27 mouse cellular contexts compared by ENCODE assay signal in genomic region chr7:140192851-140193250, GRCm38 (mm10). TPM values are rescaled to one million over a fixed set of nuclear protein-coding genes. Genes with fewer than 3 reads are reported as not detected.
A peak's percentile ranks its signal among the peaks of the same experiment; 100 is the strongest.
DNase-seq lines count a peak whose midpoint lies in the region; ATAC-seq and TF ChIP-seq lines count a peak whose summit lies in the region.
"Had no signal": no experiment of that assay in that cellular context is flagged by ENCODE, and none has a peak within 500 bp of the region (broad histone marks: within the 10 kb centered on the region; RNA-seq: fewer than 3 reads in every experiment).

No protein-coding gene starts in this region.

- intact Hi-C loops in gastrocnemius, postnatal 36 days (cut with DNase I), result no loop called here

- no peak for ATAC-seq in stomach, postnatal 0 days (ENCODE audit: low FRiP score, low TSS enrichment)
- ATAC-seq: activated CD4-positive, CD25-positive, alpha-beta regulatory T cell, adult 4 months; forebrain, embryonic 16.5 days; Patski had no signal

- peak; percentile 43 for DNase-seq in heart, embryonic 10.5 days (ENCODE audit: low spot score)
- DNase-seq in heart, adult 8-10 months (ENCODE audit: low spot score), result no peak
- DNase-seq in spleen, adult 2 months (ENCODE audit: low read depth in 1 of 2, low spot score in 2 of 2), result no peak
- DNase-seq in spleen, postnatal 36 days (ENCODE audit: low spot score in 2 of 2), result no peak
- peak; percentile 41 for DNase-seq in induced T-regulatory cell, adult 2 months (ENCODE audit: low read depth)
- DNase-seq in thymus, postnatal 14 days, result peak; percentile 18
- DNase-seq in gastrocnemius, postnatal 36 days, result no peak
- no peak for DNase-seq in stomach, postnatal 0 days (ENCODE audit: low spot score)
- DNase-seq: adrenal gland, postnatal 14 days; cerebellum, adult 18-20 months; cerebellum, adult 9-11 months; cerebellum, postnatal 36 days; gastrocnemius, postnatal 10 days; heart, postnatal 10 days had no signal

- no peak overlapping the region for H3K9ac ChIP-seq in stomach, postnatal 0 days (ENCODE audit: low read length)
- H3K9ac ChIP-seq: embryonic facial prominence, embryonic 13.5 days; forebrain, embryonic 12.5 days; heart, embryonic 12.5 days; hindbrain, embryonic 14.5 days had no signal

- 78% methylated on average over 2 of the region's 2 CpGs for WGBS in heart, embryonic 10.5 days
- 54% methylated on average over 2 of the region's 2 CpGs for WGBS in spleen, adult 2 months
- WGBS in stomach, postnatal 0 days, result 71% methylated on average over 2 of the region's 2 CpGs

- no peak overlapping the region for H3K27ac ChIP-seq in heart, embryonic 10.5 days
- H3K27ac ChIP-seq in spleen, adult 2 months (ENCODE audit: insufficient read depth, low read length), result peak overlapping the region; percentile 33
- H3K27ac ChIP-seq in stomach, postnatal 0 days (replicated peaks), result no peak overlapping the region
- H3K27ac ChIP-seq: embryonic facial prominence, embryonic 13.5 days; forebrain, embryonic 12.5 days; hindbrain, embryonic 10.5 days; hindbrain, embryonic 14.5 days had no signal

- no peak overlapping the region for H3K4me3 ChIP-seq in heart, embryonic 10.5 days
- no peak overlapping the region for H3K4me3 ChIP-seq in spleen, adult 2 months (ENCODE audit: extremely low read depth, insufficient read depth, insufficient read length)
- H3K4me3 ChIP-seq in stomach, postnatal 0 days (ENCODE audit: low read depth, low read length), result no peak overlapping the region
- H3K4me3 ChIP-seq: embryonic facial prominence, embryonic 13.5 days; forebrain, embryonic 12.5 days; heart, embryonic 12.5 days; hindbrain, embryonic 10.5 days had no signal

- H3K27me3 ChIP-seq in heart, embryonic 10.5 days (ENCODE audit: insufficient read depth, poor library complexity, severe bottlenecking), result no peaks in the 10 kb centered on the region
- no peaks in the 10 kb centered on the region for H3K27me3 ChIP-seq in spleen, adult 2 months (ENCODE audit: control insufficient read depth, insufficient read depth, low read length)
- H3K27me3 ChIP-seq in stomach, postnatal 0 days (ENCODE audit: control insufficient read depth, insufficient read depth, low read length), result no peaks in the 10 kb centered on the region
- H3K27me3 ChIP-seq: embryonic facial prominence, embryonic 13.5 days; forebrain, embryonic 12.5 days; heart, embryonic 12.5 days had no signal

- TF ChIP-seq POLR2A in spleen, adult 2 months (IDR thresholded peaks at IDR 0.05; ENCODE audit: low read depth, low read length), result no peak

- TF ChIP-seq EP300 in stomach, postnatal 0 days (optimal IDR thresholded peaks at IDR 0.05), result no peak

- no peak overlapping the region for H3K4me2 ChIP-seq in stomach, postnatal 0 days (replicated peaks; ENCODE audit: low read depth)
- H3K4me2 ChIP-seq: embryonic facial prominence, embryonic 13.5 days; forebrain, embryonic 12.5 days; heart, embryonic 12.5 days; hindbrain, embryonic 14.5 days had no signal

- H3K9me3 ChIP-seq in heart, embryonic 10.5 days, result no peaks in the 10 kb centered on the region
- no peaks in the 10 kb centered on the region for H3K9me3 ChIP-seq in stomach, postnatal 0 days (ENCODE audit: control insufficient read depth, low read length)
- H3K9me3 ChIP-seq: embryonic facial prominence, embryonic 13.5 days; forebrain, embryonic 12.5 days; heart, embryonic 12.5 days; hindbrain, embryonic 10.5 days had no signal

- H3K36me3 ChIP-seq in heart, embryonic 10.5 days, result no peaks in the 10 kb centered on the region
- no peaks in the 10 kb centered on the region for H3K36me3 ChIP-seq in spleen, adult 2 months (ENCODE audit: control insufficient read depth, insufficient read depth, low read length)
- no peaks in the 10 kb centered on the region for H3K36me3 ChIP-seq in stomach, postnatal 0 days (ENCODE audit: control insufficient read depth, insufficient read depth, low read length)
- H3K36me3 ChIP-seq: embryonic facial prominence, embryonic 13.5 days; forebrain, embryonic 12.5 days; heart, embryonic 12.5 days; hindbrain, embryonic 10.5 days had no signal

- TF ChIP-seq CTCF in spleen, adult 2 months (IDR thresholded peaks at IDR 0.05; ENCODE audit: extremely low read depth, insufficient read depth, insufficient read length, insufficient replicate concordance), result no peak
- TF ChIP-seq CTCF in stomach, postnatal 0 days (IDR thresholded peaks at IDR 0.05; ENCODE audit: low read depth), result no peak

- H3K4me1 ChIP-seq in heart, embryonic 10.5 days, result no peaks in the 10 kb centered on the region
- no peaks in the 10 kb centered on the region for H3K4me1 ChIP-seq in spleen, adult 2 months (ENCODE audit: control insufficient read depth, insufficient read depth, insufficient read length)
- no peaks in the 10 kb centered on the region for H3K4me1 ChIP-seq in stomach, postnatal 0 days (replicated peaks; ENCODE audit: control insufficient read depth, insufficient read depth)
- H3K4me1 ChIP-seq: embryonic facial prominence, embryonic 13.5 days; forebrain, embryonic 12.5 days; heart, embryonic 12.5 days; hindbrain, embryonic 10.5 days had no signal

RNA-seq across cellular contexts. Expression of gene Olfr524, which starts 12.9 kb away (rescaled TPM):
- polyA plus RNA-seq in heart, embryonic 10.5 days (2016; fragmentation: Nextera tagmentation; extraction: Ambion mirVana), result not detected in 2 replicates
- not detected for total RNA-seq in heart, adult 8-10 months (2022)
- polyA plus RNA-seq in spleen, adult 2 months (2012; rRNA removed), result 0.01 and 0.07 TPM in 2 replicates
- total RNA-seq in gastrocnemius, postnatal 36 days (2021), result not detected
- polyA plus RNA-seq in stomach, postnatal 0 days (2015; fragmentation: Nextera tagmentation; extraction: Ambion mirVana), result not detected in 2 replicates
- total RNA-seq: adrenal gland, adult 18-20 months; adrenal gland, postnatal 14 days; CH12.LX; gastrocnemius, postnatal 10 days; granulocyte monocyte progenitor cell, adult 5-6 weeks; heart, postnatal 10 days had no signal
- polyA plus RNA-seq: C2C12; embryonic facial prominence, embryonic 13.5 days; forebrain, embryonic 12.5 days; forebrain, embryonic 16.5 days; frontal cortex, adult 2 months; heart, embryonic 12.5 days; hindbrain, embryonic 10.5 days; hindbrain, embryonic 14.5 days; Patski had no signal

RNA-seq across cellular contexts. Expression of gene Olfr523, which starts 19.8 kb away (rescaled TPM):
- not detected in 2 replicates for polyA plus RNA-seq in heart, embryonic 10.5 days (2016; fragmentation: Nextera tagmentation; extraction: Ambion mirVana)
- total RNA-seq in heart, adult 8-10 months (2022), result not detected
- 0.12 TPM in 1 of 2 replicates, not detected in the other for polyA plus RNA-seq in spleen, adult 2 months (2012; rRNA removed)
- not detected for total RNA-seq in gastrocnemius, postnatal 36 days (2021)
- not detected in 2 replicates for polyA plus RNA-seq in stomach, postnatal 0 days (2015; fragmentation: Nextera tagmentation; extraction: Ambion mirVana)
- total RNA-seq: adrenal gland, adult 18-20 months; adrenal gland, postnatal 14 days; CH12.LX; gastrocnemius, postnatal 10 days; granulocyte monocyte progenitor cell, adult 5-6 weeks; heart, postnatal 10 days had no signal
- polyA plus RNA-seq: activated CD4-positive, CD25-positive, alpha-beta regulatory T cell, adult 4 months; C2C12; embryonic facial prominence, embryonic 13.5 days; forebrain, embryonic 16.5 days; heart, embryonic 12.5 days; hindbrain, embryonic 10.5 days; hindbrain, embryonic 14.5 days; Patski had no signal

RNA-seq across cellular contexts. Expression of gene Cd163l1, which starts 25.2 kb away (rescaled TPM):
- not detected in 2 replicates for polyA plus RNA-seq in heart, embryonic 10.5 days (2016; fragmentation: Nextera tagmentation; extraction: Ambion mirVana)
- total RNA-seq in heart, adult 8-10 months (2022), result not detected
- polyA plus RNA-seq in spleen, adult 2 months (2012; rRNA removed), result 1.3 and 2.1 TPM in 2 replicates
- total RNA-seq in gastrocnemius, postnatal 36 days (2021), result not detected
- 0.11 TPM in 2 replicates for polyA plus RNA-seq in stomach, postnatal 0 days (2015; fragmentation: Nextera tagmentation; extraction: Ambion mirVana)
- total RNA-seq: adrenal gland, adult 18-20 months; adrenal gland, postnatal 14 days; CH12.LX; gastrocnemius, postnatal 10 days; granulocyte monocyte progenitor cell, adult 5-6 weeks; heart, postnatal 10 days had no signal
- polyA plus RNA-seq: C2C12; embryonic facial prominence, embryonic 13.5 days; forebrain, embryonic 16.5 days; heart, embryonic 12.5 days; hindbrain, embryonic 10.5 days; hindbrain, embryonic 14.5 days; Patski had no signal

RNA-seq across cellular contexts. Expression of gene Olfr522, which starts 28.3 kb away (rescaled TPM):
- not detected in 2 replicates for polyA plus RNA-seq in heart, embryonic 10.5 days (2016; fragmentation: Nextera tagmentation; extraction: Ambion mirVana)
- not detected for total RNA-seq in heart, adult 8-10 months (2022)
- polyA plus RNA-seq in spleen, adult 2 months (2012; rRNA removed), result not detected in 2 replicates
- total RNA-seq in gastrocnemius, postnatal 36 days (2021), result not detected
- not detected in 2 replicates for polyA plus RNA-seq in stomach, postnatal 0 days (2015; fragmentation: Nextera tagmentation; extraction: Ambion mirVana)
- total RNA-seq: adrenal gland, adult 18-20 months; adrenal gland, postnatal 14 days; CH12.LX; gastrocnemius, postnatal 10 days; granulocyte monocyte progenitor cell, adult 5-6 weeks; heart, postnatal 10 days had no signal
- polyA plus RNA-seq: activated CD4-positive, CD25-positive, alpha-beta regulatory T cell, adult 4 months; C2C12; embryonic facial prominence, embryonic 13.5 days; forebrain, embryonic 12.5 days; forebrain, embryonic 16.5 days; frontal cortex, adult 2 months; heart, embryonic 12.5 days; hindbrain, embryonic 10.5 days; hindbrain, embryonic 14.5 days; Patski had no signal

RNA-seq across cellular contexts. Expression of gene Sprn, which starts 38.2 kb away (rescaled TPM):
- 0.10 TPM in 1 of 2 replicates, not detected in the other for polyA plus RNA-seq in heart, embryonic 10.5 days (2016; fragmentation: Nextera tagmentation; extraction: Ambion mirVana)
- 1 to 10 TPM in 1 of 4 experiments, under 1 TPM in 3; 0.23 to 1.2 (median 0.64) TPM for total RNA-seq in heart, adult 8-10 months (2022)
- 0.04 and 0.08 TPM in 2 replicates for polyA plus RNA-seq in spleen, adult 2 months (2012; rRNA removed)
- under 1 TPM in 1 of 2 experiments, not detected in 1; 0.27 TPM for total RNA-seq in gastrocnemius, postnatal 36 days (2021)
- polyA plus RNA-seq in stomach, postnatal 0 days (2015; fragmentation: Nextera tagmentation; extraction: Ambion mirVana), result 0.90 and 1.1 TPM in 2 replicates
- total RNA-seq: CH12.LX; granulocyte monocyte progenitor cell, adult 5-6 weeks had no signal
- polyA plus RNA-seq: activated CD4-positive, CD25-positive, alpha-beta regulatory T cell, adult 4 months; C2C12 had no signal

Comparison
In these comparisons a context has a peak if more than half of its experiments do, and no peak if none do; other contexts are left out.
1. DNase-seq: peak in heart, embryonic 10.5 days (single experiment), induced T-regulatory cell, adult 2 months (single experiment) and thymus, postnatal 14 days (single experiment); none in heart, adult 8-10 months (single experiment), spleen, adult 2 months (0 of 2), spleen, postnatal 36 days (0 of 2), gastrocnemius, postnatal 36 days (0 of 2) and stomach, postnatal 0 days (single experiment).